ENCODE assay signal across 24 mouse cellular contexts in the genomic region with DNA sequence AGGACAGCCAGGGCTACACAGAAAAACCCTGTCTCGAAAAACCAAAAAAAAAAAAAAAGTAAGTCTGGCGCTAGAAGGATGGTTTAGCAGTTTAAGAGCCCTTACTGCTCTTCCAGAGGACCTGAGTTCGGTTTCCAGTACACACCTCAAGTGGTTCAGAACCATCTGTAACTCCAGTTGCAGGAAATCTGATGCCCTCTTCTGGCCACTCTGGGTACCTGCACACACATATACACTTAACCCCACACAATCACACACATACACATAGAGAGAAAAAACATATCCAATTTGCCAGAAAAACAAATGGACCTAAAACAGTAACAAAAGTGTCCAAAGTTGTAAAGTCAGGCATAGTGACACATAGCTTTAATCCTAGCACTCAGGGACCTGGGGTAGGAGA. TPM values are rescaled to one million over a fixed set of nuclear protein-coding genes. Genes with fewer than 3 reads are reported as not detected.
DNase-seq lines count a peak whose midpoint lies in the region; ATAC-seq and TF ChIP-seq lines count a peak whose summit lies in the region.
"Had no signal": no experiment of that assay in that cellular context is flagged by ENCODE, and none has a peak within 500 bp of the region (broad histone marks: within the 10 kb centered on the region; RNA-seq: fewer than 3 reads in every experiment).

No protein-coding gene starts in this region.

- H3K27ac ChIP-seq in layer of hippocampus, adult 2 months, result no peak overlapping the region
- H3K27ac ChIP-seq in midbrain, postnatal 0 days (ENCODE audit: low read depth, low read length), result no peak overlapping the region
- no peak overlapping the region for H3K27ac ChIP-seq in midbrain, embryonic 14.5 days (replicated peaks; ENCODE audit: low read depth, low read length)
- H3K27ac ChIP-seq: embryonic facial prominence, embryonic 15.5 days; hindbrain, embryonic 12.5 days; intestine, embryonic 15.5 days; limb, embryonic 10.5 days; liver, embryonic 15.5 days had no signal

- no peak for ATAC-seq in CD4-positive, CD25-positive, alpha-beta regulatory T cell, adult 4 months
- no peak for ATAC-seq in midbrain, postnatal 0 days (ENCODE audit: low FRiP score)
- ATAC-seq in midbrain, embryonic 14.5 days (ENCODE audit: low FRiP score, low TSS enrichment), result no peak
- ATAC-seq: forebrain, embryonic 16.5 days; intestine, embryonic 15.5 days had no signal

- no peak overlapping the region for H3K9ac ChIP-seq in midbrain, postnatal 0 days (replicated peaks; ENCODE audit: low read length, poor library complexity, severe bottlenecking)
- no peak overlapping the region for H3K9ac ChIP-seq in midbrain, embryonic 14.5 days (replicated peaks; ENCODE audit: low read length)
- H3K9ac ChIP-seq: embryonic facial prominence, embryonic 15.5 days; heart, embryonic 12.5 days; hindbrain, embryonic 12.5 days; intestine, embryonic 15.5 days; liver, embryonic 15.5 days had no signal

- H3K4me3 ChIP-seq in layer of hippocampus, adult 2 months, result no peak overlapping the region
- H3K4me3 ChIP-seq in midbrain, postnatal 0 days (ENCODE audit: low read depth, low read length), result no peak overlapping the region
- H3K4me3 ChIP-seq in midbrain, embryonic 14.5 days (replicated peaks; ENCODE audit: low read depth, low read length), result no peak overlapping the region
- H3K4me3 ChIP-seq: embryonic facial prominence, embryonic 15.5 days; heart, embryonic 12.5 days; hindbrain, embryonic 12.5 days; intestine, embryonic 15.5 days; limb, embryonic 10.5 days; liver, embryonic 15.5 days had no signal

- no peaks in the 10 kb centered on the region for H3K9me3 ChIP-seq in midbrain, postnatal 0 days (ENCODE audit: low read length)
- H3K9me3 ChIP-seq in midbrain, embryonic 14.5 days (ENCODE audit: control insufficient read depth, low read length), result no peaks in the 10 kb centered on the region
- H3K9me3 ChIP-seq: embryonic facial prominence, embryonic 15.5 days; heart, embryonic 12.5 days; hindbrain, embryonic 12.5 days; intestine, embryonic 15.5 days; limb, embryonic 10.5 days; liver, embryonic 15.5 days had no signal

- peak; percentile 21 for DNase-seq in CD4-positive, CD25-positive, alpha-beta regulatory T cell, adult 2 months (ENCODE audit: low read depth, low spot score)
- DNase-seq in layer of hippocampus, adult 2 months (ENCODE audit: low spot score in 2 of 2), result no peak
- no peak for DNase-seq in layer of hippocampus, adult 18-20 months (ENCODE audit: low spot score in 2 of 2)
- no peak for DNase-seq in midbrain, postnatal 0 days (ENCODE audit: low spot score)
- no peak for DNase-seq in midbrain, embryonic 14.5 days
- DNase-seq in cerebellum, postnatal 10 days, result no peak
- DNase-seq in urinary bladder, adult 2 months (ENCODE audit: low spot score), result no peak
- DNase-seq: adrenal gland, postnatal 25 days; cerebellum, adult 11-12 months; cerebellum, postnatal 36 days; heart, postnatal 14 days; kidney, postnatal 14 days; lung, postnatal 36 days; retina, postnatal 1 day had no signal

- WGBS in midbrain, postnatal 0 days, result 90% methylated on average over 3 of the region's 3 CpGs
- WGBS in midbrain, embryonic 14.5 days, result 92% methylated on average over 3 of the region's 3 CpGs

- TF ChIP-seq CTCF in layer of hippocampus, adult 2 months (conservative IDR thresholded peaks at IDR 0.05), result peak; percentile 49
- TF ChIP-seq CTCF in midbrain, postnatal 0 days (IDR thresholded peaks at IDR 0.05), result peak; percentile 11; the same call in 1 of the 2 replicates

- H3K27me3 ChIP-seq in midbrain, postnatal 0 days (ENCODE audit: insufficient read depth, low read length), result no peaks in the 10 kb centered on the region
- no peaks in the 10 kb centered on the region for H3K27me3 ChIP-seq in midbrain, embryonic 14.5 days (ENCODE audit: control insufficient read depth, insufficient read depth, low read length)
- H3K27me3 ChIP-seq: CH12.LX; embryonic facial prominence, embryonic 15.5 days; heart, embryonic 12.5 days; hindbrain, embryonic 12.5 days; intestine, embryonic 15.5 days; liver, embryonic 15.5 days had no signal

- H3K4me2 ChIP-seq in midbrain, postnatal 0 days (ENCODE audit: low read depth, low read length, poor library complexity, severe bottlenecking), result no peak overlapping the region
- H3K4me2 ChIP-seq in midbrain, embryonic 14.5 days (ENCODE audit: low read length), result no peak overlapping the region
- H3K4me2 ChIP-seq: embryonic facial prominence, embryonic 15.5 days; heart, embryonic 12.5 days; hindbrain, embryonic 12.5 days; intestine, embryonic 15.5 days; liver, embryonic 15.5 days had no signal

- H3K36me3 ChIP-seq in midbrain, postnatal 0 days (ENCODE audit: insufficient read depth, low read length), result 0 out of 2 replicates have a peak, but pooled peaks cover 3% of the 10 kb centered on the region
- 0 out of 2 replicates have a peak, but pooled peaks cover 4% of the 10 kb centered on the region for H3K36me3 ChIP-seq in midbrain, embryonic 14.5 days (ENCODE audit: control insufficient read depth, insufficient read depth, low read length)

- H3K4me1 ChIP-seq in midbrain, postnatal 0 days (ENCODE audit: insufficient read depth, low read length), result no peaks in the 10 kb centered on the region
- no peaks in the 10 kb centered on the region for H3K4me1 ChIP-seq in midbrain, embryonic 14.5 days (ENCODE audit: control insufficient read depth, insufficient read depth, low read length)
- H3K4me1 ChIP-seq: embryonic facial prominence, embryonic 15.5 days; heart, embryonic 12.5 days; hindbrain, embryonic 12.5 days; intestine, embryonic 15.5 days; limb, embryonic 10.5 days had no signal

RNA-seq across cellular contexts. Expression of a gene that starts 23.6 kb away (rescaled TPM):
- polyA plus RNA-seq in CD4-positive, CD25-positive, alpha-beta regulatory T cell, adult 4 months (2017; shearing (Covaris generic)), result not detected
- total RNA-seq in layer of hippocampus, adult 2 months (2021), result under 1 TPM; 0.20 to 0.33 TPM
- total RNA-seq in layer of hippocampus, adult 18-20 months (2021), result under 1 TPM; 0.12 to 0.48 TPM
- total RNA-seq in midbrain, postnatal 0 days (2014; rRNA removed), result 0.27 and 1.2 TPM in 2 replicates
- 0.93 and 1.3 TPM in 2 replicates for polyA plus RNA-seq in midbrain, postnatal 0 days (2015; fragmentation: Nextera tagmentation; extraction: Ambion mirVana)
- 0.37 and 0.53 TPM in 2 replicates for polyA plus RNA-seq in midbrain, embryonic 14.5 days (2014; fragmentation: Nextera tagmentation; extraction: Ambion mirVana)
- polyA plus RNA-seq in urinary bladder, adult 2 months (2012; rRNA removed), result 0.15 and 0.17 TPM in 2 replicates

RNA-seq across cellular contexts. Expression of a gene that starts 43.0 kb away (rescaled TPM):
- polyA plus RNA-seq in CD4-positive, CD25-positive, alpha-beta regulatory T cell, adult 4 months (2017; shearing (Covaris generic)), result 10 to 100 TPM; 17.1 to 31.7 TPM
- total RNA-seq in layer of hippocampus, adult 2 months (2021), result 10 to 100 TPM; 24.8 to 26.3 TPM
- 10 to 100 TPM; 24.3 to 24.7 TPM for total RNA-seq in layer of hippocampus, adult 18-20 months (2021)
- 29.1 and 35.8 TPM in 2 replicates for total RNA-seq in midbrain, postnatal 0 days (2014; rRNA removed)
- 15.7 and 17.4 TPM in 2 replicates for polyA plus RNA-seq in midbrain, postnatal 0 days (2015; fragmentation: Nextera tagmentation; extraction: Ambion mirVana)
- 9.3 and 19.2 TPM in 2 replicates for polyA plus RNA-seq in midbrain, embryonic 14.5 days (2014; fragmentation: Nextera tagmentation; extraction: Ambion mirVana)
- polyA plus RNA-seq in urinary bladder, adult 2 months (2012; rRNA removed), result 61.6 and 67.1 TPM in 2 replicates

RNA-seq across cellular contexts. Expression of a gene that starts 49.3 kb away (rescaled TPM):
- 1 to 10 TPM in 1 of 2 experiments, not detected in 1; 9.1 TPM for polyA plus RNA-seq in CD4-positive, CD25-positive, alpha-beta regulatory T cell, adult 4 months (2017; shearing (Covaris generic))
- total RNA-seq in layer of hippocampus, adult 2 months (2021), result under 1 TPM in 1 of 2 experiments, not detected in 1; 0.79 TPM
- total RNA-seq in layer of hippocampus, adult 18-20 months (2021), result 1 to 10 TPM in 1 of 2 experiments, under 1 TPM in 1; 0.69 to 1.2 TPM
- total RNA-seq in midbrain, postnatal 0 days (2014; rRNA removed), result 1.9 and 5.3 TPM in 2 replicates
- polyA plus RNA-seq in midbrain, postnatal 0 days (2015; fragmentation: Nextera tagmentation; extraction: Ambion mirVana), result 29.5 and 30.0 TPM in 2 replicates
- 4.6 and 7.5 TPM in 2 replicates for polyA plus RNA-seq in midbrain, embryonic 14.5 days (2014; fragmentation: Nextera tagmentation; extraction: Ambion mirVana)
- polyA plus RNA-seq in urinary bladder, adult 2 months (2012; rRNA removed), result 0.08 TPM in 1 of 2 replicates, not detected in the other
- total RNA-seq: CH12.LX; heart, postnatal 14 days; left cerebral cortex, adult 18-20 months had no signal
